10 mouse cellular contexts compared by ENCODE assay signal in the genomic region with DNA sequence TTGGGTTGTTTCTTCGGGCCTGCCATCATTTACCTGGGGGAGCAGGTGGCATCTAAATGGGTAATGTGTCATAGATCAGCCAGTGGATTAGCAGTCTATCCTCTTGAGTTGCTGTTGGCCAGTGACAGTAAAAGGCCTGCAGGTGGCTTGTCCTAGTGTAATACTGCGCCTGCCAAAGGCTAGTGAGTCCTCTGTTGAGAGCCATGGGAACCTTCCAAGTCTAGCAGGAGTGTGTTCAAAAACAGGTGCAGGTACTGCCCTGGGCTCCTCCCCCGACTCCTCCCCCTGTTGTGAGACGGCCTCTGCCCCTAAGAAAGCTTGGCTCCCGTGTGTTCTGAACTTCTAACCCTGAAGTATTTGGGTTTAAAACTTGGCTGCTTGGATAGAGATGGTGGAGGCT. TPM values are rescaled to one million over a fixed set of nuclear protein-coding genes. Genes with fewer than 3 reads are reported as not detected.
DNase-seq lines count a peak whose midpoint lies in the region; ATAC-seq and TF ChIP-seq lines count a peak whose summit lies in the region.
"Had no signal": no experiment of that assay in that cellular context is flagged by ENCODE, and none has a peak within 500 bp of the region (broad histone marks: within the 10 kb centered on the region; RNA-seq: fewer than 3 reads in every experiment).

No protein-coding gene starts in this region.

- H3K36me3 ChIP-seq in heart, embryonic 10.5 days: peaks cover 6% of the 10 kb centered on the region
- no peaks in the 10 kb centered on the region for H3K36me3 ChIP-seq in hindbrain, postnatal 0 days (ENCODE audit: insufficient read depth, low read length)
- no peaks in the 10 kb centered on the region for H3K36me3 ChIP-seq in liver, postnatal 0 days (replicated peaks; ENCODE audit: insufficient read depth, low read length)

- 0 out of 2 replicates have a peak overlapping the region, but pooled peaks have one; percentile 96 for H3K27ac ChIP-seq in heart, embryonic 10.5 days
- no peak overlapping the region for H3K27ac ChIP-seq in hindbrain, postnatal 0 days
- H3K27ac ChIP-seq in liver, postnatal 0 days (ENCODE audit: low read depth): no peak overlapping the region
- H3K27ac ChIP-seq: macrophage had no signal

- 43% methylated on average over 5 of the region's 5 CpGs for WGBS in heart, embryonic 10.5 days
- 16% methylated on average over 5 of the region's 5 CpGs for WGBS in hindbrain, postnatal 0 days
- WGBS in liver, postnatal 0 days (ENCODE audit: insufficient replicate concordance): 44% methylated on average over 5 of the region's 5 CpGs

- TF ChIP-seq EP300 in liver, postnatal 0 days (IDR thresholded peaks at IDR 0.05; ENCODE audit: low read depth): no peak

- intact Hi-C loops in heart, postnatal 10 days (cut with DNase I): loop anchor here (2.0 kb wide), 1 partner anchor 66 kb away; no protein-coding TSS in a partner anchor

- no peak for DNase-seq in heart, embryonic 10.5 days (ENCODE audit: low spot score)
- no peak for DNase-seq in heart, postnatal 10 days
- peak; percentile 75 to 84 for DNase-seq in cerebellum, postnatal 36 days
- peak; percentile 49 for DNase-seq in hindbrain, postnatal 0 days (ENCODE audit: low spot score)
- no peak for DNase-seq in liver, postnatal 0 days
- DNase-seq in testis, postnatal 10 days (ENCODE audit: low spot score): no peak
- no peak for DNase-seq in urinary bladder, postnatal 10 days (ENCODE audit: low spot score)

- H3K9me3 ChIP-seq in heart, embryonic 10.5 days: no peaks in the 10 kb centered on the region
- no peaks in the 10 kb centered on the region for H3K9me3 ChIP-seq in hindbrain, postnatal 0 days (ENCODE audit: low read length)
- H3K9me3 ChIP-seq in liver, postnatal 0 days (ENCODE audit: low read length): no peaks in the 10 kb centered on the region

- H3K4me3 ChIP-seq in heart, embryonic 10.5 days: peak overlapping the region; percentile 91
- H3K4me3 ChIP-seq in hindbrain, postnatal 0 days (ENCODE audit: low read length): peak overlapping the region; percentile 91
- no peak overlapping the region for H3K4me3 ChIP-seq in liver, postnatal 0 days (ENCODE audit: low read depth, low read length)

- no peak for ATAC-seq in hindbrain, postnatal 0 days
- ATAC-seq in liver, postnatal 0 days: no peak
- no peak for ATAC-seq in frontal cortex, adult (ENCODE audit: low TSS enrichment)

- peak overlapping the region; percentile 81 for H3K9ac ChIP-seq in hindbrain, postnatal 0 days (replicated peaks; ENCODE audit: low read length)
- H3K9ac ChIP-seq in liver, postnatal 0 days (replicated peaks): no peak overlapping the region

- H3K4me1 ChIP-seq in heart, embryonic 10.5 days: peaks cover 37% of the 10 kb centered on the region
- peaks cover 18% of the 10 kb centered on the region for H3K4me1 ChIP-seq in hindbrain, postnatal 0 days (ENCODE audit: insufficient read depth, low read length)
- H3K4me1 ChIP-seq in liver, postnatal 0 days (ENCODE audit: insufficient read depth): peaks cover 14% of the 10 kb centered on the region

- peaks cover 14% of the 10 kb centered on the region for H3K27me3 ChIP-seq in heart, embryonic 10.5 days (ENCODE audit: insufficient read depth, poor library complexity, severe bottlenecking)
- H3K27me3 ChIP-seq in hindbrain, postnatal 0 days (ENCODE audit: insufficient read depth, low read length): no peaks in the 10 kb centered on the region
- H3K27me3 ChIP-seq in liver, postnatal 0 days (ENCODE audit: insufficient read depth, low read length): peaks cover 10% of the 10 kb centered on the region; the same call in 1 of the 2 replicates
- H3K27me3 ChIP-seq: CH12.LX had no signal

- peak overlapping the region; percentile 91 for H3K4me2 ChIP-seq in hindbrain, postnatal 0 days (ENCODE audit: low read depth, low read length)
- H3K4me2 ChIP-seq in liver, postnatal 0 days (ENCODE audit: low read depth, low read length): peak overlapping the region; percentile 90

- peak; percentile 49 for TF ChIP-seq CTCF in hindbrain, postnatal 0 days (IDR thresholded peaks at IDR 0.05; ENCODE audit: low read depth)
- 0 out of 2 replicates have a peak, but pooled peaks have one; percentile 9 for TF ChIP-seq CTCF in liver, postnatal 0 days (IDR thresholded peaks at IDR 0.05; ENCODE audit: low read depth)

RNA-seq across cellular contexts. Expression of a gene that starts 1.9 kb away (rescaled TPM):
- polyA plus RNA-seq in heart, embryonic 10.5 days (2016; fragmentation: Nextera tagmentation; extraction: Ambion mirVana): 7.6 and 10.3 TPM in 2 replicates
- total RNA-seq in heart, postnatal 10 days (2021): 10 to 100 TPM; 54.4 to 57.6 TPM
- total RNA-seq in hindbrain, postnatal 0 days (2014; rRNA removed): 111 and 122 TPM in 2 replicates
- 40.0 and 41.4 TPM in 2 replicates for polyA plus RNA-seq in hindbrain, postnatal 0 days (2015; fragmentation: Nextera tagmentation; extraction: Ambion mirVana)
- polyA plus RNA-seq in liver, postnatal 0 days (2015; fragmentation: Nextera tagmentation; extraction: Ambion mirVana): 1.0 and 1.3 TPM in 2 replicates
- total RNA-seq: CH12.LX had no signal

Comparison
In these comparisons a context has a peak if more than half of its experiments do, and no peak if none do; other contexts are left out.
1. DNase-seq: peak in cerebellum, postnatal 36 days (2 of 2) and hindbrain, postnatal 0 days (single experiment); none in heart, embryonic 10.5 days (single experiment), heart, postnatal 10 days (0 of 2), liver, postnatal 0 days (single experiment), testis, postnatal 10 days (single experiment) and urinary bladder, postnatal 10 days (single experiment).